Mouse (Mus musculus): ENCODE results near the gene Ltbp2.

Ltbp2 gene

GRCm38 (mm10) chr12:84876481-84877121 is at the start of gene Ltbp2:
Gene Ltbp2 (minus strand): TSS chr12:84876532.
- DNase-seq, result peak; percentile 89 to 91

GRCm38 (mm10) chr12:84924324-84924723 is 48.0 kb upstream of the Ltbp2 start:
- no peak for DNase-seq

GRCm38 (mm10) chr12:84921881-84922419 is 45.6 kb upstream of the Ltbp2 start:
- DNase-seq, result no peak

- no peak for DNase-seq
Observed at GRCm38 (mm10) chr12:84918809-84919208, 42.5 kb upstream of the Ltbp2 start.

GRCm38 (mm10) chr12:84917799-84918198 is 41.5 kb upstream of the Ltbp2 start:
- DNase-seq, result no peak

GRCm38 (mm10) chr12:84914959-84915358 is 38.6 kb upstream of the Ltbp2 start:
- DNase-seq, result no peak

- no peak for DNase-seq
Observed at GRCm38 (mm10) chr12:84912652-84913104, 36.3 kb upstream of the Ltbp2 start.

- DNase-seq, result no peak
Observed at GRCm38 (mm10) chr12:84911640-84912039, 35.3 kb upstream of the Ltbp2 start.

- no peak for DNase-seq
Observed at GRCm38 (mm10) chr12:84910066-84910465, 33.7 kb upstream of the Ltbp2 start.

GRCm38 (mm10) chr12:84907627-84908480 is 31.5 kb upstream of the Ltbp2 start:
- DNase-seq, result no peak

- no peak for DNase-seq
Observed at GRCm38 (mm10) chr12:84907024-84907626, 30.8 kb upstream of the Ltbp2 start.

- DNase-seq, result no peak
Observed at GRCm38 (mm10) chr12:84904399-84904798, 28.1 kb upstream of the Ltbp2 start.

GRCm38 (mm10) chr12:84900317-84900716 is 24.0 kb upstream of the Ltbp2 start:
- DNase-seq, result no peak

GRCm38 (mm10) chr12:84897322-84897721 is 21.0 kb upstream of the Ltbp2 start:
- no peak for DNase-seq

- DNase-seq, result no peak
Observed at GRCm38 (mm10) chr12:84896235-84896634, 19.9 kb upstream of the Ltbp2 start.

GRCm38 (mm10) chr12:84893648-84894628 is 17.6 kb upstream of the Ltbp2 start:
- no peak for DNase-seq

GRCm38 (mm10) chr12:84890289-84890688 is 14.0 kb upstream of the Ltbp2 start:
- DNase-seq, result no peak

GRCm38 (mm10) chr12:84885107-84885876 is 9.0 kb upstream of the Ltbp2 start:
- DNase-seq, result no peak

GRCm38 (mm10) chr12:84884423-84885076 is 8.2 kb upstream of the Ltbp2 start:
- DNase-seq, result no peak

GRCm38 (mm10) chr12:84882796-84883195 is 6.5 kb upstream of the Ltbp2 start:
- DNase-seq, result no peak

GRCm38 (mm10) chr12:84880091-84880490 is 3.8 kb upstream of the Ltbp2 start:
- no peak for DNase-seq
